Mouse (Mus musculus) heart, adult 9 months (tissue): Measurements from ENCODE around the gene Sox5.

ENCODE experiments used
- DNase-seq, 2 experiments: peaks; one replicate each; pipeline ENCODE4 v3.0.0; 2022; ENCODE audit warnings: low spot score in 2 of 2

Sox5 gene

DNA sequence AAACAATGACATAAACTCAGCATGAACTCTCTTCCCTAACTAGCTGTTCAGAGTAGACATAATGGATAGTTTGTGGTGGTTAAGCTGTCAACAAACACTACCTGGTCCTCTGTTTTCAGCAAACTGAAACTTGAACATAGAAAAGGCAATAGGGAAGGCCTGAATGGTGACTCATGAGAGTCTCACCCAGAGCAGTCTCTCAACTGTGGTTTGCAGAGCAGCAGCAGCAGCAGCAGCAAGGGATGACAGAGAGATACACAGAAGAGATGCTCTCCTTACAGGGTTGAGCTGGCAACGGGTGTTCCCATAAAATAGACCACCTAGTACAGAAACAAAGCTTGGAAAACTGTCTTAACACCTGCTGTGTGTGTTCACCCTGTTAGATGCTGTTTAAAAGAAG lies 661.8 kb downstream of the Sox5 start:
- DNase-seq: no peak

DNA sequence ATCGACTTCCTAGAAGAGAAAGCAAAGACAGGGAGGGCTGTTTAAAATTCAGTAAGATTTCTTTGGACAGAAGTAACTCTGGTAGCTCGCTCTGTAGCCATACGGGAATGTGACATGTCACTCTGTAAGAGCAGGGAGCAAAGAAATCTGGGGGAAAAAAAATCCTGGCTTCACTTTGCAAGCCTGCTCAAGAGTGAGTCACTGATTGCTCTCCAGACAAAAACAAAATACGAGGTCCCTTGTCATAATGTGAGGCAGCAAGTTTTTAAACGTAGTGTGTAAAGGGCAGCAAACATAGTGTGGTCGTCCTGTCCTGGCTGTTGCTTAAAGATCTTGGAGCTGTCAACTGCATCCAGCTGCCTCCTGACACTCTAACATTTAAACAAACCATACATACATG lies 665.1 kb downstream of the Sox5 start:
- DNase-seq: no peak

GRCm38 (mm10) chr6:144111561-144111960 lies 670.2 kb downstream of the Sox5 start:
- DNase-seq: no peak

DNA sequence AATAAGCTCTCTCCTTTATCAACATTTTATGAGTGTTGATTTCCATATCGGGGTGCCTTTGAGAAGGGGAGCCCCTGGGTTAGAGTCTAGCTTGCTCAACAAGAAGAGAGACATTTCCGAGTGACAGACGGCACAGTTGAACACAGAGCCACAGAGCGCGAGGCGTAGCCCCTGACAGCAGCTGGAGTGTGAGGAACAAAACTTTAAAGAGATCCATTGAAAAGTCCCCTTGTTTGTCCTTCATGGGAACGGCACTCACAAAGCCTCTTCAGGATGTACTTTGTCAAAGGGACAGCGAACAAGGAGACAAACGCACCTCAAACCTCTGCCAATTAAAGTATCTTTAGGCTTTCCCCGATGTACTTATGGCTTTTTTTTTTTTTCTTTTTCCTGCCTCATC lies 674.9 kb downstream of the Sox5 start:
- no peak for DNase-seq

- no peak for DNase-seq
These were observed 676.1 kb downstream of the Sox5 start for GRCm38 (mm10) chr6:144105645-144106044.

- DNase-seq: no peak
These were observed 678.2 kb downstream of the Sox5 start for GRCm38 (mm10) chr6:144103612-144104011.

DNA sequence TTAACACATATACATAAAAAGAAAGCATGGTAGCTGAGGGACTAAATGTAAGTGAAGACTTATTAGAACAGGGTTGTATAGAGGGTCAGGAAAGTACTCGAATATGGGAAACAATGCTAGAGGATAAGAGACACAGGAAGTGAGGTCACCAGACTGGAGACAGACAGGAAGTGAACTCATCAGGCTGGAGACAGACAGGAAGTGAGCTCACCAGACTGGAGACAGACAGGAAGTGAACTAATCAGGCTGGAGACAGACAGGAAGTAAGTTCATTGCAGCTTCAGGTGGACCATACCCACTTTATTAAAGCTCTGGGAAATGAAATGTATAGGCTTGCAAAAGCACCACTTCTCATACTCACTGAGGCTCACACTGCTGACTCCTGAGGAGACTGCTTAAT lies 680.9 kb downstream of the Sox5 start:
- no peak for DNase-seq

GRCm38 (mm10) chr6:144098119-144098518 lies 683.7 kb downstream of the Sox5 start:
- DNase-seq: peak in 1 of 2 experiments; percentile 3

DNA sequence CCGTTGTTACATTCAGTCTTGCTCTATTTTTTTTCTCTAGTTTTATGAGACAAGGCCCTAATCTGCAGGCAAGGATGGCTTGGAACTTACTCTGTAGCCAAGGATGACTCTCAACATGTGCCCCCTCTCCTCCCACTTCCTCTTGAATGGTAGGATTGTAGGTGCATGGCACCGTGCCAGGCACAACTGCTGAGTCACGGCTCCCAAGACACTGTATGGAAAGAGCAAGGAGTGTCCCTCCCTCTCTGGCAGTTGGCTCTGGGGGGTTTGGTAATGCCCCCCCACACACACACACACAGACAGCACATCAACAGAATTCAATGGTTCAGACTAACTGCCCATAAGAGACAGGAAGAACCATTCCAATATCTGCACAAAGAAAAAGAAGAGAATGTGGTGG lies 693.5 kb downstream of the Sox5 start:
- no peak for DNase-seq

DNA sequence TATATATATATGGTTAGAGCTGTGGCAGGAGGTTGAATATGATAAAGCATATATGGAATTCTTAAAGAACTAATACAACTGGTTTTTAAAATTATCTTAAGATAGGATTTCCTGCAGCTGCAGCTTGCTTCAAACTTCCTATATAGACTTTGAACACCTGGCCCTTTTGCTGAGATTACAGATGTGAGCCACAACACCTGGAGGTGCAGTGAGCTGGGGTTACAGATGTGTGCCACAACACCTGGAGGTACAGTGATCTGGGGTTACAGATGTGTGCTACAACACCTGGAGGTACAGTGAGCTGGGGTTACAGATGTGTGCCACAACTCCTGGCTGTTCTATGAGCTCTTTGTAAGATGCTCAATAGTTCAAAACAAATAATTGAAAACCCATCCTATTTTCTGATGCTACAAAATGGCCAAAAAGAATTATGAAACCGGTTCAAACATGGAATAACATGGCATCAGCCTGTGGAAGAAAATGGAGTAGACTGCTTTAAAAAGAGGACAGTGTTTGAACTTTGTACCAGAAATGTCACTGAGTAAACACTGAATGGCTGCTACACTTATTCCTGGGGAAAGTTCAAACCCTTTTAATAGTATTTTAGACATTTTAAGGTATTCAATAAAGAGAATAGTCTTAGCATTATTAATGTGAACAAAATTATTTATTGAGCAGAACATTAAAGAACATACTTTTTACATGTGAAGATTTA lies 695.5 kb downstream of the Sox5 start:
- DNase-seq: no peak

DNA sequence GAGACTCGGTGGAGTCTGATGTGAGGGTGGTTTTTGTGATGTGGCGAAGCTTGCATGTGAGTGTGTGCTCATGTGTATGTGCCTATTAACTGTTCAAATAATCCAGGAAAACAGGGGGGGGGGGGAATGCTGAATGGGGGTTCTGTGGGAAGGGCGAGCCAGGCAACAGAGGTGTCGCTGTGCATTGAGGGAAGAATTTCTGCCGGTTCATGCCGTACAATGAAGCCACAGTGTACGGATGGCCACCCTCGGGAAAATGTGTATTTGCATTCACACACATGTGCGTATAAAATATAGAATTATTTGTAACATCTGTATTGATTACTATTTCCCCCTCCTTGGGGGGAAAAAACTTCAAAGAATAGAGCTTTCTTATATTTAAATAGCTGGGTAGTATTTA lies 699.5 kb downstream of the Sox5 start:
- no peak for DNase-seq

DNA sequence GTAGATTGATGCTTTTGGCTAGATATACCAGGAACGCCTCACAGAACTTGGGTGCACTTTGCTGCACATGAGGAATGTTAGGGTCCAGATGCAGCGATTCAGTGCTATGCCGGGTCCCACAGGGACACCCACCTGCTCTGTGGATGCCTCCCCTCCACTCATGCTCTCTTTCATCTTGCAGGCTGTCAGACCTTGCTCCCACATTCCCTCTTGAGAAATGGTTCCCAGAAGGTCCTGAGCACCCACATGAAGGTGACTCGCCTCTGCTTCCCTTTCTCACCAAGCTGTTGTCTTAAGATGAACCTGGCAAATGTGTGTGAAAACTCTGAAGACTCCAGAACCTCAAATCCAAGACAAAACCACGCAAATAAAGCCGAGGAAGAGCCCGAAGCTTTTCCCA lies 704.0 kb downstream of the Sox5 start:
- no peak for DNase-seq

DNA sequence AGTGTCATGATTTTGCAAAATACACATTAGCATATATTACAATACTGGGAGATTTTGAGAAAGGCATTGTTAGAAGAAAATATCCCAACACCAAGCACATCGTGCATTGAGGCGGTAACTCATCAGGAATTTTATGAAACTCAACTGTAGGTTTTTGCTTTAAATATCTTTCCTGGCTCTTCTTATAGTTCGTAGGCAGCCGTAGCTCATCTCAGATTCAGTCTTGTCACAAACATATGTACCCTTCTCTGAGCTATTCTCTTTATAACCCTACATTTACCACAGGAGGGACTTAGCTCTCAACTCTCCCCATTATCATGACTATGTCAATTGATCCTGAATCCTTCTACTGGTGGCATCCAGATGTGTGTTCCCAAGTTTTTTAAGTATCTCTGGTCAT lies 705.4 kb downstream of the Sox5 start:
- no peak for DNase-seq

DNA sequence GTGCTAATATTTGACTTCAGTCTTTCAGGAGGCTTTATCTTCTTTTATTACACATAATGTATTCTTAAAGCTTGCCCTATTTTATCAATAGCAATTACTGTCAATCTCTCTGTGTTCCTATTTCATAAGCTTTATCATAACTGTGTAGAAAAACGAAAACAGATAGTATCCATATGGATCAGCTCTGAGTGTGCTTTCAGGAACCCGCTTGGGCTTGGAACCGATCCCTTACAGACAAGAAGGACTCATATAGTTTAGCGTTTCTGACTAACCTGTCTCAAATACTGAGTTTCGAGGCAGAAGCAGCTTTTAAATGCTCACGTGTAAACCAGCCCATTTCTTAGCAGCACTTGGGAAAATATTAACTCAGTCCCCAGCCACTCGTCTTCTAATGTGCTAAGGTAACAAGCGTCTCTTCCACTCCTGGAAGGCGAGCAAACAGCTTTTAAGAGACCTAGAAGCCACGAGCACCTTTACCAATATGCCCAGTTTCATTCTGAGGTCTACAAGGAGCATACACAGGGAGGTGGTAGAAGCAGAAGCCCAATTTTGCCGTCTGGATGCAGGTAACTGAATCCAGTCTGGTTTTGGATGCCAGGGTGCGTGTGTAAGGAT lies 706.3 kb downstream of the Sox5 start:
- DNase-seq: no peak

DNA sequence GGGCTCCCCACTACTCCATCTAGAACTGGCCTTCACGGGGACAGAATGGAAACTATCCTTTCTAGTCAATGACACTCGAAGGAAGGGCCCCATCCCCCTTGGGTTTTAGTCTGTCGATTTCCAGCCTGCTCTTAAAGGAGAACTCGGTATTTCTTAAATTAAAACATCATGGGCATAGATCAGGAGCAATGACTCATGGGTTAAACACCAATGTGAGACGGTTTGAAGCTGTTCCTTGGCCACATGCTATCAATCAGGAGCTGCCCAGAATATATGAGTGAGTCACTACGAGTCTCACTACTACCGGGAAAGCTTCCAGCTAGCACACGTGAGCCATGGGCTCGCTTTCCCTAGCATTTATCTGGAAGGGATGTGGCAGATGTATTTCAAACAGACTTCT lies 707.0 kb downstream of the Sox5 start:
- peak; percentile 52 to 56 for DNase-seq

DNA sequence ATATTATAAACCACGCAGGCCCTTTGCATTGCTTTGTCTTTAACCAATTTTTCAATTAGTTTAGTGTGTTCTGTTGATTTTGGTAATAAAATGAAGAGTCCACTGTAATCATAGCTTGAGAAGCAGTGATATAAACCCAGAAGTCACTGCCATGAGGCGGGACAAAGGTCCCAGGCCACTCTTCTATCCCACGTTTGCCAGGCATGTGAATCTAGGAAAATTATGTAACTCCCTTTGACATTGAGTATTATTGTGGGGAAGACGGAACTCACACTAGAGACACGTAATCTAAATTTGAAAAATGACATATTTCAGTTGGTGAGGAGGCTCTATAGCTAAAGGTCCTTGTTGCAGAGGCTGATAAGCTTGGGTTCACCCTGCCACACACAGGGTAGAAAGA lies 711.3 kb downstream of the Sox5 start:
- DNase-seq: no peak

- DNase-seq: no peak
These were observed 714.3 kb downstream of the Sox5 start for GRCm38 (mm10) chr6:144067491-144067890.

- DNase-seq: no peak
These were observed 719.3 kb downstream of the Sox5 start for GRCm38 (mm10) chr6:144062428-144062827.

GRCm38 (mm10) chr6:144061814-144062213 lies 720.0 kb downstream of the Sox5 start:
- DNase-seq: no peak

DNA sequence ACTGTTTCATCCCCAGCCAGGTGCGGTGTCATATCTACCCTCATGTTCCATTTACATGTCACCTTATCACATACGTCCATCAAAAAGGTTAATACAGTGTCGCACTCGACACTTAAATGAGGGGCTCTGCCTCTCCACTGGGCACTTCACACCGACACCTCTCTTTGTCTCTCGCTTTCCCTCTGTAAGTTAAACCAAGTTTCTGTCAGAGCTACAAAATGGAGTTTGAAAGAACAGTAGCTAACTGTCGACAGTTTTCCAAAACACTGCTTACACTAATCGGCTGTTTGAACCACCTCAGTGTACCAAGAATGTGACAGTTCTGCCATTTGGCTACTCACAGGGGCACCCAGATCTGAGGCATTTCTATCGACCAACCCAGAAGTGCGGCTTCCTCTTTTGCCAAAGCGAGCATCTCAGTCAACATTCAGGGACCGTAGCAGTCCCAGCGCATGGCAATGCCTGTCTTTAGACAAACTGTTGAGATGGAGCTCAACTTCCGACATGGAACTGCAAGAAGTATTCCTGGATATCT lies 724.6 kb downstream of the Sox5 start:
- no peak for DNase-seq

GRCm38 (mm10) chr6:144056252-144057097 lies 725.3 kb downstream of the Sox5 start:
- DNase-seq: peak; percentile 77 to 85

DNA sequence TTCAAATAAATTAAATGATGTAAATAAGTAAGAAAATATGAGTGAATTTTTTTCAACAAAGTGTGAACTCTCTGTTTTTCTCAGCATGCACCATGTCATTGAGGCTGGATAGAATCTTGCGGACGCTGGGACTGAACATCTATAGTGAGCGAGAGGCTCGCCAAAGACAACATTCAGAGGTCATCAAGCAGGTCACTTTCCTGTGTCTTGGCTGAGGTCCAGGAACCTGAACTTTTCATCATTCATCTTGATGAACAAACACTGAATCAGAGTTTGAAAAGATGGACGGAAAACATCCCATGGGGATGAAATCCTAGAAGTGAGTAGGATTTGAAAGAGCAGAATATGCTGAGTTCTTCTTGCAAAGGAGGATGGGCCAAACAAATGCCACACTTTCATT lies 729.3 kb downstream of the Sox5 start:
- DNase-seq: no peak

GRCm38 (mm10) chr6:144051316-144051715 lies 730.5 kb downstream of the Sox5 start:
- no peak for DNase-seq
